Mouse (Mus musculus) midbrain, embryonic 11.5 days (tissue): ENCODE measurements at regions not wholly inside any gene's neighbourhood (a gene's known extent, or its start where the extent isn't known, plus 50 kb on each side); places are given as distances from the start of the nearest gene placed in this dataset.

ENCODE experiments used
- ATAC-seq: fragments of 200-750 bp; cut with Nextera tagmentation; 2 replicates; pipeline ENCODE4 v1.8.0; 2017; ENCODE audit warnings: moderate TSS enrichment, moderate library complexity; ENCODE audit not compliant: low FRiP score
- DNase-seq: peaks from one replicate; pipeline ENCODE4 v3.0.0; 2015; ENCODE audit warnings: low spot score; ENCODE audit errors: missing footprints
- H3K27ac ChIP-seq: fragments of 300-500 bp; sonication (generic); 2 replicates; pipeline ENCODE4 v1.5.1; 2014; ENCODE audit warnings: low read depth, low read length
- H3K27me3 ChIP-seq: fragments of 300-500 bp; sonication (generic); 2 replicates; pipeline ENCODE4 v1.6.1; 2014; ENCODE audit warnings: mild to moderate bottlenecking, low read length, moderate library complexity, mixed read lengths; ENCODE audit not compliant: control insufficient read depth, insufficient read depth
- H3K36me3 ChIP-seq: fragments of 300-500 bp; sonication (generic); 2 replicates; pipeline ENCODE4 v1.6.1; 2014; ENCODE audit warnings: mild to moderate bottlenecking, low read length, moderate library complexity, mixed read lengths; ENCODE audit not compliant: control insufficient read depth, insufficient read depth
- H3K4me1 ChIP-seq: fragments of 300-500 bp; sonication (generic); 2 replicates; pipeline ENCODE4 v1.6.1; 2014; ENCODE audit warnings: low read length; ENCODE audit not compliant: control insufficient read depth, insufficient read depth
- H3K4me2 ChIP-seq: fragments of 300-500 bp; sonication (generic); 2 replicates; pipeline ENCODE4 v1.6.1; 2014; ENCODE audit warnings: mild to moderate bottlenecking, moderate library complexity
- H3K4me3 ChIP-seq: fragments of 300-500 bp; sonication (generic); 2 replicates; pipeline ENCODE4 v1.5.1; 2014; ENCODE audit warnings: low read depth, low read length
- H3K9ac ChIP-seq: fragments of 300-500 bp; sonication (generic); 2 replicates; pipeline ENCODE4 v1.6.1; 2014; ENCODE audit warnings: low read length
- H3K9me3 ChIP-seq: fragments of 300-500 bp; sonication (generic); 2 replicates; pipeline ENCODE4 v1.6.1; 2016; ENCODE audit warnings: low read length; ENCODE audit not compliant: control insufficient read depth
- WGBS: fragments of 180-500 bp; shearing (Covaris S2); extraction: QIAGEN DNeasy Blood & Tissue Kit; methylation state at CpG from one replicate; pipeline ENCODE4 v1.1.7; 2014; 5-methylcytosine and 5-hydroxymethylcytosine counted together

DNA sequence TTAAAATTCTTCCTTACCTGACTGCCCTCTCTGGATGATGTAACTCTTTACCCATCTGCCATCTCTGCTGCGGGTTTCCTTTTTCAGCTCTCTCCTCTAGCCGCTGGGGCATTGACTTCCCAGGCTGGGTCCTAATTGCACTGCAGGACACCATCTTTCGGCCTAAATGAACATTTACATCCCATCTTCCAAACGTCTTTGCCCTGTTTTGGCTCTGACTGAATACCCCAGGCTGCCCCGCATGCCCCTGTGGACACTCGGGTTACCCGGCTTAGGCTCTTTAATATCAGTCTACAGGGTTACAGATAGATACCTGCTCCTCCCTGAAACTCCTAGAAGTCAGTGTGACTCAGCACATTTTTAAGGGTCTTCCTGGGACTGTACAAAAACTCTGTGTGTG, 193.3 kb downstream of the Enc1 start:
- Histone ChIP-seq H3K4me2 (no peak overlapping the region), H3K36me3 (no peaks in the 10 kb centered on the region), H3K27ac (no peak overlapping the region; the same call in 1 of the 2 replicates), H3K9me3 (no peaks in the 10 kb centered on the region), H3K4me1 (peaks cover 38% of the 10 kb centered on the region), H3K9ac (no peak overlapping the region), H3K4me3 (no peak overlapping the region), H3K27me3 (no peaks in the 10 kb centered on the region; the same call in 1 of the 2 replicates)
- no peak for ATAC-seq
- DNase-seq: no peak
- 33% methylated on average over 7 of the region's 7 CpGs for WGBS

GRCm38 (mm10) chr13:97432627-97433026, 191.7 kb downstream of the Enc1 start:
- 34% methylated on average over 4 of the region's 4 CpGs for WGBS
- no peak for DNase-seq
- no peak for ATAC-seq

DNA sequence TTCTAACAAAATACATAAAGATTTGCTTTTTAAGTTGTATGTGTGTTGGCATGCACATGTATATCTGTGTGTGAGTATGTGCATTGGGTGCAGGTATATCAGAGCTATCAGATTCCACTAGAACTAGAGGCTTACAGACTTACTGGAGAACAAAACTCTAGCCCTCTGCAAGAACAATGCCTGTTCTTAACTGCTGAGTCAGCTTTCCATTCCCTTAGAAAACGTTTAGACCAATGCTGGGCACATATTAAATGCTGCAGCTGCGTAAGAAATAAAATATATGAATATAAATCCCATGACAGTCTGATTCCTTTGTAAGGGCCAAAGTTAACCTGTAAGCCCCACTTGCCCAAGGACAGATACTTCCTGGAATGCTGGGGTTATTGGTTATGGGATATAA, 190.0 kb downstream of the Enc1 start:
- H3K4me1 ChIP-seq: peaks cover 15% of the 10 kb centered on the region
- H3K9me3 ChIP-seq: no peaks in the 10 kb centered on the region
- no peaks in the 10 kb centered on the region for H3K27me3 ChIP-seq
- ATAC-seq: no peak
- WGBS: 68% methylated on average over 2 of the region's 2 CpGs
- no peak for DNase-seq
- no peaks in the 10 kb centered on the region for H3K36me3 ChIP-seq
- no peak overlapping the region for H3K9ac ChIP-seq
- H3K4me2 ChIP-seq: no peak overlapping the region
- no peak overlapping the region for H3K4me3 ChIP-seq
- H3K27ac ChIP-seq: no peak overlapping the region

More at GRCm38 (mm10) chr13:97432627-97433026, 191.7 kb downstream of the Enc1 start:
- H3K36me3 ChIP-seq: no peaks in the 10 kb centered on the region
- no peak overlapping the region for H3K27ac ChIP-seq
- H3K4me2 ChIP-seq: no peak overlapping the region
- H3K9ac ChIP-seq: no peak overlapping the region
- peaks cover 30% of the 10 kb centered on the region for H3K4me1 ChIP-seq
- H3K27me3 ChIP-seq: no peaks in the 10 kb centered on the region
- H3K4me3 ChIP-seq: no peak overlapping the region
- H3K9me3 ChIP-seq: no peaks in the 10 kb centered on the region

DNA sequence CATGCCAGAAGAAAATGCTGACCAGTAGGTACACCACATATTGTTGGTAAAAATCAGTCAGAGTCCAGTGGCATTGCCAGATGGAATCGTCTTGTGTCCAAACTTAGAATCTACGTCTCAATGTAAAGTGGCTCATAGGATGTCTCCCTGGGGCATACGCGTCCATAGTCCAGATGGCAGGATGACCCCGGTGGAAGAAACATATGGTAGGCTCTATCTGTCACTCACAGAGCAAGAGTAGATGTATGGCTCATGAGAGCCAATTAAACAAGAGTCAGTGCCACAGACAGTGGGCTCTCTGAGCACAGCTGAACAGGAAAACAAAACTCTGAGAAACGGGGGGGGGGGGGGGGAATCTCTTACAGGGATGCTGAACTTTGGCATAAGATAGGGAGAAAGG, 187.3 kb downstream of the Enc1 start:
- ATAC-seq (0 out of 2 replicates have a peak, but pooled peaks have one; percentile 44), DNase-seq (no peak)
- H3K27ac ChIP-seq: no peak overlapping the region
- no peaks in the 10 kb centered on the region for H3K9me3 ChIP-seq
- no peaks in the 10 kb centered on the region for H3K36me3 ChIP-seq
- WGBS: 71% methylated on average over 6 of the region's 6 CpGs
- no peak overlapping the region for H3K4me3 ChIP-seq
- H3K27me3 ChIP-seq: no peaks in the 10 kb centered on the region
- H3K9ac ChIP-seq: no peak overlapping the region
- H3K4me2 ChIP-seq: no peak overlapping the region
- no peaks in the 10 kb centered on the region for H3K4me1 ChIP-seq

DNA sequence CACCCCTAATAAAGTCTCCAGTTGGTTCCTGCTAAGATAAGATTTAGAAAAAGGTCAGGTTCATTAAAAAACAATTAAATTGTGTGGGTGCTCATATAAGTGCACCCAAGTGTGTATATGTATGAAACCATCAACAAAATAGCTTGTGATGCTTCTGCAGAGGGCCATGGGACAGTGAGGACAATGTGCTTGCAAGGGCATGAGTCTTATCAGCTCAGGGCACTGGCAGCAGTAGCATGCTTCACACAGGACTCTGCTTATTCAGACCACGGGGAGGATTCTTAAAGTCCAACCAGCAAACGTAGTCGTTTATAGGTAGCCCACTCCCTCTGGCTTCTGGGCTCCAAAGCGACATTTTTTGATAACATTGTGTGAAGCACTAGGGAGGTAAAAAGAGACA, 186.6 kb downstream of the Enc1 start:
- no peak overlapping the region for H3K9ac ChIP-seq
- no peak for ATAC-seq
- DNase-seq: no peak
- WGBS: 75% methylated on average over 4 of the region's 4 CpGs
- no peak overlapping the region for H3K27ac ChIP-seq
- H3K4me3 ChIP-seq: no peak overlapping the region
- H3K9me3 ChIP-seq: no peaks in the 10 kb centered on the region
- H3K27me3 ChIP-seq: no peaks in the 10 kb centered on the region
- no peak overlapping the region for H3K4me2 ChIP-seq
- no peaks in the 10 kb centered on the region for H3K36me3 ChIP-seq
- H3K4me1 ChIP-seq: no peaks in the 10 kb centered on the region

GRCm38 (mm10) chr13:97425731-97426130, 184.8 kb downstream of the Enc1 start:
- no peak overlapping the region for H3K27ac ChIP-seq
- no peaks in the 10 kb centered on the region for H3K36me3 ChIP-seq
- DNase-seq (no peak), ATAC-seq (no peak)
- no peak overlapping the region for H3K9ac ChIP-seq
- WGBS: 81% methylated on average over 9 of the region's 9 CpGs
- H3K27me3 ChIP-seq: no peaks in the 10 kb centered on the region
- H3K4me1 ChIP-seq: no peaks in the 10 kb centered on the region
- H3K4me2 ChIP-seq: no peak overlapping the region
- H3K9me3 ChIP-seq: no peaks in the 10 kb centered on the region
- no peak overlapping the region for H3K4me3 ChIP-seq

DNA sequence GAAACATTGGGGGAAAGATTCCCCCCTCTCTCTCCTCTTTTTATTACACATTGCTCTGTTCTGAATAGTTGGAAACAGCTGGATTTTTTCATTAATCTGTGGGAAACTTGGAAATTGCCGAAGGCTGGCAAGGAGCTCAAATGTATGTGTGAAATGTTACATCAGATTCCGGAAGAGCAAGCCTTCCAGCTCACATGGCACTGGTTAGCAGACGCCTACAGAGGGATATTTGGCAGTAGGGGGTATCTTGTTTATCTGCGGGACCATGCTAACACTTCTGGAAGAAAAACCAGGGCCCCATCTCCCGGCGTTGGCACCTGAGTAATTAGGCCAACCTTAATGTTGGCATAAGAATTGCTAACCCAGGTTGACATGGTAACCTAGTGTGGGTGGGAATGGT, 183.0 kb downstream of the Enc1 start:
- no peaks in the 10 kb centered on the region for H3K36me3 ChIP-seq
- no peaks in the 10 kb centered on the region for H3K4me1 ChIP-seq
- H3K4me2 ChIP-seq: no peak overlapping the region
- H3K27ac ChIP-seq: no peak overlapping the region
- WGBS: 74% methylated on average over 6 of the region's 6 CpGs
- no peaks in the 10 kb centered on the region for H3K27me3 ChIP-seq
- DNase-seq (no peak), ATAC-seq (no peak)
- no peak overlapping the region for H3K9ac ChIP-seq
- H3K9me3 ChIP-seq: no peaks in the 10 kb centered on the region
- no peak overlapping the region for H3K4me3 ChIP-seq

GRCm38 (mm10) chr13:97423298-97423817, 182.5 kb downstream of the Enc1 start:
- ATAC-seq (no peak), DNase-seq (no peak)
- Histone ChIP-seq H3K27ac (no peak overlapping the region), H3K27me3 (no peaks in the 10 kb centered on the region), H3K36me3 (no peaks in the 10 kb centered on the region), H3K9me3 (no peaks in the 10 kb centered on the region), H3K4me2 (no peak overlapping the region), H3K9ac (no peak overlapping the region), H3K4me1 (no peaks in the 10 kb centered on the region), H3K4me3 (no peak overlapping the region)
- WGBS: 80% methylated on average over 5 of the region's 5 CpGs

DNA sequence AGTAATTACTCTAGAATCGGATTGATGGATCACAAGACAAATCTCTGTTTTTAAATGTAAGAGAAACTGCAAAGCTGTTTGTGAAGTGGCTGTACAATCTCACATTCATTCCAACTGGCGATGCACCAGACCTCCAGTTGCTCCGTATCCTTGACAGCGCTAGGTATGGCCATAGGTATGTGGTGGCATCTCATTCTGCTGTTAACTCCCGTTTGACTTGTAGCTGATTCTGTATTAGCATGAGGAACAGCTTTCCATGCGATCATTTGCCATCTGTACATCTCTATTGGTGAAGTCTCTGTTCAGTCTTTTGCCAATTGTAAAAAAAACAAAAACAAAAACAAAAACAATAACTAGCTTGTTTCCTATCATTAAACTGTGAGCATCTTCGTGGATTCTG, 182.0 kb downstream of the Enc1 start:
- H3K9me3 ChIP-seq: no peaks in the 10 kb centered on the region
- H3K27me3 ChIP-seq: no peaks in the 10 kb centered on the region
- no peak for ATAC-seq
- no peak overlapping the region for H3K4me3 ChIP-seq
- H3K4me2 ChIP-seq: no peak overlapping the region
- WGBS: 71% methylated on average over 7 of the region's 7 CpGs
- H3K4me1 ChIP-seq: no peaks in the 10 kb centered on the region
- no peak overlapping the region for H3K9ac ChIP-seq
- H3K36me3 ChIP-seq: no peaks in the 10 kb centered on the region
- H3K27ac ChIP-seq: no peak overlapping the region
- no peak for DNase-seq

- Histone ChIP-seq H3K4me1 (no peaks in the 10 kb centered on the region), H3K4me3 (no peak overlapping the region), H3K9ac (no peak overlapping the region), H3K9me3 (no peaks in the 10 kb centered on the region), H3K27ac (no peak overlapping the region), H3K27me3 (no peaks in the 10 kb centered on the region), H3K36me3 (no peaks in the 10 kb centered on the region), H3K4me2 (no peak overlapping the region)
- ATAC-seq (no peak), DNase-seq (no peak)
- WGBS: 84% methylated on average over 3 of the region's 3 CpGs
These were observed 180.9 kb downstream of the Enc1 start for GRCm38 (mm10) chr13:97421831-97422230.
